Mouse (Mus musculus) gastrocnemius, postnatal 4 days (tissue): Measurements from ENCODE around the gene Arsg. TPM values are rescaled to one million over a fixed set of nuclear protein-coding genes. Genes with fewer than 3 reads are reported as not detected.

Experiments
- DNase-seq, 2 experiments: peaks; one replicate each; pipeline ENCODE4 v3.0.0; 2021 to 2022; ENCODE audit warnings: low spot score in 2 of 2, mixed read lengths in 2 of 2
- total RNA-seq, 2 experiments: library from RNA; stranded (reverse); gene quantifications; 2 replicates each; pipeline ENCODE4 v1.2.3; 2021

The Arsg gene
- total RNA-seq, 2 experiments from 2014 or later = 11.3 to 12.4 TPM

DNA sequence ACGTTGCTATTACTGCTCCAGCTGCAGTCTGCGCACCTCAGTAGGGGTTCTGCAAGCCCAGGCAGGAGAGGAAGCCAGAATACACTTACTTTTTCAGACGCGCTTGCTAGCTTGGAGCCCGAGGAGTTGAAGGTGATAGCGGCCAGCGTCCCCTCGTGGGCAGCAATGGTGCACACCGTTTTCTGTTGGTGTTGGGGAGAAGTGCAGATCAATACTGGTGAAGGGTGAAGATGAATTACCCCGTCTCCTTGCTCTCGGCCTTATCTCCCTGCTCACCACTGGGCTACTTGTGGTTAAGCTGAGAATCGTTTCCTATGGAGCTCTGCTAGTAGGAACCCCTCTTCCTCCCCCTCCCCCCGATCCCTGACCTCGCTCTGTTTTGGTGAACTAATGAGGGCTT lies 110.8 kb downstream of the Arsg start:
- DNase-seq = no peak

- DNase-seq = peak; percentile 42 to 69
Measured at GRCm38 (mm10) chr11:109584843-109585713, 111.9 kb downstream of the Arsg start.

DNA sequence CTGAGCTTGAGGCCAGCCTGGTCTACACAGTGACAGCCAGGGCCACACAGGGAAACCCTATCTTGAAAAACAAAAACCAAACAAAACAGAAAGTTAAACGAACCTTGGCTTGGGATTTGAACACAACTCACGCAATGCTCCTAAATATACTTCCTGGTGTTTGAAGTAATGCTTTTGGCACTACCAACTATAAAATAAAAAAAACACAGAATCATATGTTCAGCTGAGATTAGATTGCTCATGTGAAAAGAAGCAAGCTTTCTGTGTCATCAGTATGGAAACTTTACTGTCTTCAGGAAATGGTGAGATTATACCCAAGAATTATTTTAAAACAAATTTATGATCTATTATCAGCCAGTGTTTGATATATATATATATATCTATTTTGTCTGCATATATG lies 113.2 kb downstream of the Arsg start:
- no peak for DNase-seq

GRCm38 (mm10) chr11:109587019-109587418 lies 113.8 kb downstream of the Arsg start:
- no peak for DNase-seq

- DNase-seq = no peak
Measured at GRCm38 (mm10) chr11:109587638-109588374, 114.6 kb downstream of the Arsg start.

GRCm38 (mm10) chr11:109590012-109590411 lies 116.8 kb downstream of the Arsg start:
- DNase-seq = no peak

DNA sequence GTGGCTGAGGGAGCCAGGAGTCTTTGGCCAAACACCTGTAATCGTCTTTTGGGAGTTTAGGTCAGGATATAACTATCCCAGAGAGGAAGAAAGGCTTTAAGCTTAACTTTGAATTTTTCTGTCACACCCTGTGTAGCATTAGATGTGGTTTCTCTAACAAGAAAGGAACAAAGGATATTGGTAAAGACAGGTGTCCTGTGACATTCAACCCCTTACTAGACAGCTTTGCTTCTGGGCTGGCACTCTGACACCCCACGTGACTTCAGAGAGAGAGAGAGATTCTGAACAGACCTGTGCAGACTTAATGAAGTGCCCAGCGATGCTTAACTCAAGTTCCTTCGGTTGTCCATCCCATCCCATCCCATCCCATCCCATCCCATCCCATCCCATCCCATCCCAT lies 118.3 kb downstream of the Arsg start:
- DNase-seq = no peak

DNA sequence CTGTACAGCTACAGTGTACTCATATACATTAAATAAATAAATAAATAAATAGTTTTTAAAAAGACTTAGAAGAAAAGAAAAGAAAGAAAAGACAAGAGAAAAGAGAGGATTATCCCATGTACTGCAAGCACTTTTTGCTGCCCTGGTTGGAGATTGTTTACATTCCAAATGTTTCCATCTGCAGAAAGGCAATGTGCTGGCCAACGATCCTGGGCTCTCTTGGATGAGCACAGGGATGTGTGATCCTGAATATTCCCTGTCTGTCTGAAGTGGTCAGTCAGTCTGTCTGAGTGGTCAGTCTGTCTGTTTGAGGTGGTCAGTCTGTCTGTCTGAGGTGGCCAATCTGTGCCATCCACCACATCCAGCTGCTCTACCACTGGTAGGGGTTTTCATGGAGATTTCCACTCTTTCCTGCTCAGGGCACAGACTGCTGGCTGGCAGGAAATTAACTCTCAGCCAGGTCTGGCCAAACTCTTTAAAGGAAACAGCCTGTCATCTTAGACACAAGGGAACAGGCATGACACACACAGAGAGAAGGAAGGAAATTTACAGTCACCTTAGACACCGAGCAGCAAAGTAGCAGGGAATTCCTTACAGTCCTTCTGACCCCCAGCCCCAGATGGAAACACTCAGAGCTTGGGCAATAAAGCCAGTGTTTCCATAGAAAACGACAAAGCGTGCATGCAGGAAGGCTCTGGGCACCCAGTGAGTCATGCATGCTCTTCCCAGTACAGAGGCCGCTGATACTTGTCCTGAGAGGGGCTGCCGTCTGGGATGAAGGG lies 120.2 kb downstream of the Arsg start:
- no peak for DNase-seq

DNA sequence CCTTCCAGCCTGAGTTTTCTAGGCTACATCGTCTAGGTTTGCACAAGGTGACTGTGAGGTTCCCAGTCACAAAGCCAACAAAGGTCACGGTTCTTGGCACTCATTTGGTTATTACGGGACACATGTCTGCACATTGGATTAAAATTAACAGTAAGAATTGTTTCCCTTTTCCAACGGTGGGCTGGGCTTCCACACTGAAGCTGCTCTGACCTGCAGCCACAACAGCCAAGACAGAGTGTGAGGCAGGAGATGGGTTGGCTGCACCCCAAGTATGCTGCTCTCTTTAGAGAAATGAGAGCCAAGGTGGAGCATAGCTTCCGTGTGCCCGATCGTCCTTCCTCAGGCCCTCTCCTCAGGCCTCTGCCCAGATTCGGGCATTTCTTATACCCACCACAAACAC lies 121.6 kb downstream of the Arsg start:
- no peak for DNase-seq

GRCm38 (mm10) chr11:109598778-109599570 lies 125.8 kb downstream of the Arsg start:
- no peak for DNase-seq

DNA sequence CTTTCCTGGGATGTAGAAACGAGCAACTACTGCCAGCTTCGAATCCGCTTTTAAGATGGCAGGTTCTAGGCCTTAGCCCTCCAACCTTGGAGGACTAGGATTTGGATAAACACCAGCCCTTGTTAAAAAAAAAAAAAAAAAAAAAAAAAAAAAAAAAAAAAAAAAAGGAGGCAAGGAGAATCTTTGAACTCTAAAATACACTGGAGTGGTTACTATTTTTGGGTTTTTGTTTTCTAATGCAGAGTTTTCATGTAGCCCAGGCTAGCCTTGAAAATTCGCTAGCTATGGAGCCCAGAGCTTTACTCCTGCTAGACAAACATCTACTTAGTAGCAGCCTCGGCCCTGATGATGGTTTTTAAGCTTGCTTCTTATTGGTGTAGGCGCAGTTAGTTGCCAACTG lies 134.4 kb downstream of the Arsg start:
- DNase-seq = no peak

DNA sequence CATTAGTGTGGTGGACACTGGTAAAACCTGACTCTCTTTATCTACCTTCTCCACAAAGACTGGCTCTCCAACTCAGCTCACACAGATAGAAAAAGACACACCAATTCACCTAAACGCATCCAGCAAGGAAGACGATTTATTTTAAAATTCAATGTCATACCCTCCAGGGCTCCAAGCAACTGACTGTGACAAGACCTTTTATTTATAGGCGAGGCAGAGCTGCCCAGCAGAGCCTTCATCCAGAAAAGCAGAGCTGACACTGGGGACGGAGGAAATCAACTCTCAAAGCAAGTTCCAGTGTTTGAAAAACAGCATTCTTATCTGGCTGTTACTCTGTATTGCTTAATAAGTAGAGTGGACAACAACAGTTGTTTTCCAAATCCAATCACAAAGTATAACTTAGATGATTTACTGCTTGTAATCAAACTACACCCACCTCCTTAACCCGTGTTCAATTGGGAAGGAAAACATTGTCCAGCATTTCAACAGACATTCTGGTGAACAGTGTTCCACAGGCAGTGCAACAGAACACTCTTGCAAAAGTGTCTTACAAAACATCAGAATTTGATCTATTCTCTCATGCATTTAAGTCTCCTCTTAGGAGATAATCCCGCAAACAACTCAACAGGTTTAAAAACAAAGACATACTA lies 135.9 kb downstream of the Arsg start:
- no peak for DNase-seq

- DNase-seq = no peak
Measured at GRCm38 (mm10) chr11:109610046-109610794, 137.0 kb downstream of the Arsg start.

DNA sequence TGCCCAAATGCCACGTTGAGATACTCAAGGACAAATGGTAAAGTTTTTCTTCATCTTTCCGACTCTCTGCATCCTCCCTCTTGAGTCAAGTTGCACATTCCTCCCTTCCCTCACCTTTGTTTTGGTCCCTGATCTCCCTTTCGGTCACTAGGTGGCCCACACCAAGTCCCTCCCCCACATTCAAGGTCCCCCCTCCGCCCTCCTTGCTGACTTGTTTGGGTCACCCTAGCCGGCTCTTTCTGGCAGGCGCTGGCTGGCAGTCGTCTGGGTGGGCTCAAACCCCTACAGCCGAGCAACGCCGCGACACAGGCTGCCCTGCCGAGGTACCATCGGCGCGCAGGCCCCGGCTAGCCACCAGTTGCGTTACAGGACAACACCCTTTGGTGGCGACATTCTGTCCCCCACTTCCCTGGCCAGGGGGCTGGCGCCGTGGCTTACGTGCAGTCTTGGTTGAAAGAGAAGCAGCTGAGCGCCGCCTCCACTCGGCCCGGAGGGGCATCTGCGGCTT lies 137.7 kb downstream of the Arsg start:
- DNase-seq = peak in 1 of 2 experiments; percentile 21

DNA sequence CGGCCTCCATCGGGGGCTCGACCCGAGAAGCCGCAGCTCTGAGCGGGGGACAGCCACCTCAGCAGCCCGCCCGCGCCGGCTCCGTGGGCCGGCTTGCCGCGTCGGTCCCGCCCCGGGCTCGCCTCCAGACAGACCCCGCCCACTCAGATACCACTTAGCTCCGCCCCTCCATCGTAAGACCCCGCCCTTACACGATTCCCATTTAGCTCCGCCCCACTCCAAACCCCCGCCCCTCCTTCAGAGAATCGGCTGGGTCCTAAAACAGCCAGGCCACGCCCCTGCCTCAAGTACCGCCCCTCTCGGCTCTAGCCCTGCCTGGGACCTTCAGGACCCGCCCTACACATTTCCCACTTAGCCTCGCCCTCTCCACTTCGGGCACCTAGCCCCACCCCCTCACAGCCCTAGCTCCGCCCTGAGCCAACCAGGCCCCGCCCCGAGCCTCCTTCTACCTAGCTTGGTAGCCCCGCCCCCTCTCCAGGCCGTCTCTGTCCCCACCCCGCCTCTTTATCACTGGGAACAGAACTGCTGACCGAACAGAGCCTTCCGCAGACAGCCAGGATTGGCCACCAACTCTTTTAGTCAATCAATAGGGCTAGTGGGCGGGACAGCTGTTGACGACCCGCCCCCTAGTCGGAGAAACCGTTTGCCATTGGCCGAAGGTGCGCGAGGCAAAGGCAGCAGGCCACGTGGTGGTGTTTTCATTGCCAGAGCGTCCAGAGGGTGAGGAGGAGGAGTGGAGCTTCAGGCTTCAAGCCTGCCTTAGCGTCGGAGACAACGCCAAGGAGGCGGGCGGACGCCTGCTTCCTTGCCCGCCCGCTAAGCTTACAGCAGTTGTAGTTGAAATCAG lies 138.4 kb downstream of the Arsg start, which contains the start of gene Wipi1:
Wipi1 (minus strand) TSS at position 665 of the 847 bp plus-strand sequence.
- DNase-seq = peak; percentile 96 to 99

GRCm38 (mm10) chr11:109612871-109613529 lies 139.8 kb downstream of the Arsg start:
- no peak for DNase-seq

GRCm38 (mm10) chr11:109615286-109615685 lies 142.1 kb downstream of the Arsg start:
- no peak for DNase-seq

GRCm38 (mm10) chr11:109616352-109616751 lies 143.2 kb downstream of the Arsg start:
- DNase-seq = no peak
